Mouse (Mus musculus): Measurements from ENCODE around the gene Fut7.

- no peak for TF ChIP-seq POLR2A (IDR thresholded peaks at IDR 0.05; ENCODE audit: borderline replicate concordance, control insufficient read depth, low read depth, low read length)
- TF ChIP-seq CTCF (IDR thresholded peaks at IDR 0.05; ENCODE audit: control insufficient read depth, insufficient read depth, low read length), result no peak
These were observed 25.0 kb upstream of the Fut7 start for GRCm38 (mm10) chr2:25398065-25398464.

Measured in bone marrow, adult 2 months (tissue).